Mouse (Mus musculus) heart, adult 9 months (tissue): ENCODE results near the gene Slc25a24.

ENCODE experiments used
- DNase-seq, 2 experiments: peaks; one replicate each; pipeline ENCODE4 v3.0.0; 2022; ENCODE audit warnings: low spot score in 2 of 2

The Slc25a24 gene

DNA sequence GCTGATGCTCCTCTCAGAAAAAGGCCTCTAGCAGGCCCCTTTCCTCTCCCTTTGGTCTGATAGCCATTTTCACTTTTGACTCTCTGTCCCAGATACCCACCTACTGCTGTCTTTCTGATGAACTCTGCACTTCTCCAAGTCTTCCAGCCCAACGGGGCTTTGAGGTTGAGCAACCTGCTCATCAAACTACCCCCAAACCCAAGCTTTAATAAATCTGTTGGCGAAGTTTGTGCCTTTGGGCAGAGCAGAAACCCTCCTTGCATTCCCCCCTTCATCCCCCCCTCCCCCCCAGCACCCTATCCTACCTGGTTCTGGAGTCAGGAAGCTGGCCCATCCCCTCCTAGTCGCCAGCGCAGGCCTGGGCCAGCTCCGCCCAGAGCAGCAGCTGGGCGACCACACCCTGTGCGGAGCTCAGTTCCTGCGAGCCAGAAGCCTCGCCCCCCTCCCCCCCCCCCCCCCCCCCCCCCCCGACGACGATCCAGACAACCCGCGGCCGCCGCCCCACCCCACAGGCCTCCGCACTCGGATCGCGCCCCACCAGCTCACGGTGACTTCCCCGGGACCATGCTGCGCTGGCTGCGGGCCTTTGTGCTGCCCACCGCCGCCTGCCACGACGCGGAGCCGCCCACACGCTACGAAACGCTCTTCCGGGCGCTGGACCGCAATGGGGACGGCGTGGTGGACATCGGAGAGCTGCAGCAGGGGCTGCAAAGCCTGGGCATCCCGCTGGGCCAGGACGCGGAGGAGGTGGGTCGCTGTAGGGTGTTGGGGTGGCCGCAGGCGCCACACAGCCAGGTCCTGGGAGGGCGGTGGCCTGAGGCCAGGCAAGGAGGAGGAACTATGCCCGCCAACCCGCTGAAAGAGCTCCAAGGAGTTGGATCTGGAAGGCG is at the start of gene Slc25a24:
Gene Slc25a24 (plus strand): TSS at position 509 of the 890 bp plus-strand sequence.
- DNase-seq, result peak; percentile 47 to 52

DNA sequence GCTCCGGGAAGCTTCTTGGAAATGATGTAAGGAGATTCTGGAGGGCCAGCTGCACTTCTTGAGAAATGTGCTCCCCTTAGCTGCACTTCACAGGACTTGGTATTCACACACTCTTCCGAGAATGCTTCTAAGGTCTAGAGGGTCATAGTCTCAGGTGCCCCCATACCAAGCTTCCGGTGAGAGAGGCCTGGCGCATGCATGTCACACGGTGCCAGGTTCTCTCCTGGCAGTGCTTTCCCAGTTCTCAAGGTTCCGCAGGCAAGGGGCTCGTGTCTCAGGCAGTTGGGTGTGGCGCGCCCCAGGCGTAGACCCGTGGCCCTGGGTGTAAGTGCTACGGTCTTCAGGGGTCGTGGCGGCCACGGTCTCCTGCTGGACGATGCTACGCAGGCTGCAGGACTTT is 42.8 kb upstream of the Slc25a24 start, which contains the start of gene Slc25a54:
Gene Slc25a54 (plus strand): TSS at position 301 of the 400 bp plus-strand sequence.
- DNase-seq, result no peak

DNA sequence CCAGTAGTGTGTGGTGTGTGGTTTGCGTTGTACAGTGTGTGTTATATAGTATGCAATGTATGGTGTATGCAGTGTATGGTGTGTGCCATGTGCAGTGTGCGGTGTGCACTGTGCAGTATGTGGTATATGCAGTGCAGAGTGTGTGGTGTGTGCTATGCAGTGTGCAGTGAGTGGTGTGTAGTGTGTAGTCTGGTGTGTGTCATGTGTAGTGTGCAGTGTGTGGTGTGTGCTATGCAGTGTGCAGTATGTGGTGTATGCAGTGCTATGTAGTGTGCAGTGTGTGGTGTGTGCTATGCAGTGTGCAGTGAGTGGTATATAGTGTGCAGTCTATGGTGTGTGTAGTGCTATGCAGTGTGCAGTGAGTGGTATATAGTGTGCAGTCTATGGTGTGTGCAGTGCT is 38.5 kb upstream of the Slc25a24 start:
- no peak for DNase-seq

DNA sequence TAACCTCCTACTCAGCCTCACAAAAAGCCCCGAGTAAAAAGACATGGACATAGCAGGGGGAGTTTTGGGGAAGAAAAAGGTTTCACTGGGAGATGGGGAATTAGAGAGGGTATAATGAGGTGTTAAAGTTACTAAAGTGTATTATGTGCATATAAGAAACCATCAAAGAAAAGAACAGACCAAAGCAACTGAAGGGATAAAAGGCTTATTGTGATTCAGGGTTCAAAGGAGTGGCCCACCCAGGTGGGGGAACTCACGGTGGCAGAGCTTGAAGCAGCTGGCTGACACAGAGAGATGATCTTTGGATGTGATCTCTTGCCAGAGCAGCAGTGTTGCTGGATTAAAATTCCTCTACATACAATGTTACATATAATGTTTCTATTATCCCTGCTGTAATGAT is 34.5 kb upstream of the Slc25a24 start:
- no peak for DNase-seq

DNA sequence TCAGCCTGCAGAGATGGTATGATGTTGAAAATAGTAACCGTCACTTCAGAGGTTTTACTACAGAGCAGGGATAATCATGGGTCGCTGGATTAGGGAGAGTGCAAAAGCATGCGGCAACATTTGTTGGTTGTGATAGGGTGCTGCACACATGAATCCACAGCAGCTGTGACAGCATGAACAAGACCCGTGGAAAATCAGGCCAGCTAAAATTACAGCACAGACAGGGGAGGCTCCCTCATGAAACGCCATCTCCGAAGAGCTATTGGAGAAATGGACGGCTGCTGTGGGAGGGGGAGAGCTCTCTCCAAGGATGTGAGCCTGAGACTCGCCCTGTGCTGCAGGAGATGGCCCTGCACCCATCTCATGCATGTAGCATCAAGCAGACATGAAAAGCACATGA is 18.2 kb upstream of the Slc25a24 start:
- no peak for DNase-seq

DNA sequence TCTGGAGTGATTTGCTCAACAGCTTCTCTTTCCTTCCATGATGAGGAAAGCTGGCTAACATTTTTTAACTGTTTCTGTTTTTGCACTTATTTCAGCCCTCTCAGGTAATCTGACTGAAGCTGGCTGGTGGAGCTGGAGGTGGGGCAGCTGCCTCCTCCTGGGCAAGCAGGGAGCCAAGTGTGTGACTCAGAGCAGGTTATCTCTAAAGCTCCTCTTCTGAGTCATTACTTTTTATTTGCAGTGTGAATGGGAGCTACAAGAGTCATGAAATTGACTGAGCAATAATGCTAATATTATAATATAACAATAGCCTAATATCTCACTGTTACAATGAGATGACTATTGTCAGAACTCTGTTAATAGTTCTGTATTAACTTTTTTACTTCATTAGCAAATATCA is 5.8 kb upstream of the Slc25a24 start:
- DNase-seq, result no peak

DNA sequence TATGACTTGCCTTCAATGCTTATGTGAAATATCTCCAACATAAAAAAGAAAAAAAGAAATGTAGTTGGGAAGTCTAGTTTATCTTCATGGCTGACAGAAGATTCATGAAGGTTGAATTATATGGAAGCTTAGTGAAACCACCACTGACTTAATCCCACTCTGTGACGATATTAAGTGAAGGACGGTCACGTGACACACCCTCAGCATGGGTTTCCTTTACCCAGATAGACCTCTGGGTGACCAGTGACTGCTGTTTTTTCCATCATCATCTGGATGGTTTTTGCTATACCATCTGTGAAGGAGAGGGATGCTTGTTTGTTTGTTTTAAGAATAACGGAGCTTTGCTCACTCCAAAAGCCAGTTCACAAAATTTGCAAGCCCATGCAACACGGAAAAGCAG is 3.4 kb upstream of the Slc25a24 start:
- DNase-seq, result no peak

DNA sequence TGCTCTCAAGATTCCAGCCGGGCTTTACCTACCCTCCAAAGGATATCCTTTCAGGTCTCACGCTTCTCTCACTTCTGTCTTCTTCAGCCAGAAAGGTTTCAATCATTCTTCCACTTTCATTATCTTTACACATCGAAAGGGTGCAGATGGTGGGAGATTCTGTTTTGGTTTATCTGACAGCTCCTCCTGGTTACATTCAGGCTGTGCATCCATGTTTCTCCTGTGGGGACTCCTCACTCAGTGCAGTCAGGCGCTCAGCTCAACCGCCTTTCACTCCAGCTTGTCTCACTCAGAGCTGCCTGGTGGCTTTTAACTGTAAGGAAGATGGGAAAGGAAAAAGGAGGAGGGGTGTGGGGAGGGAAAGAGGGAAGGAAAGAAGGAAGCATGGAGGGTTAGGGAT is 3.0 kb upstream of the Slc25a24 start:
- no peak for DNase-seq

DNA sequence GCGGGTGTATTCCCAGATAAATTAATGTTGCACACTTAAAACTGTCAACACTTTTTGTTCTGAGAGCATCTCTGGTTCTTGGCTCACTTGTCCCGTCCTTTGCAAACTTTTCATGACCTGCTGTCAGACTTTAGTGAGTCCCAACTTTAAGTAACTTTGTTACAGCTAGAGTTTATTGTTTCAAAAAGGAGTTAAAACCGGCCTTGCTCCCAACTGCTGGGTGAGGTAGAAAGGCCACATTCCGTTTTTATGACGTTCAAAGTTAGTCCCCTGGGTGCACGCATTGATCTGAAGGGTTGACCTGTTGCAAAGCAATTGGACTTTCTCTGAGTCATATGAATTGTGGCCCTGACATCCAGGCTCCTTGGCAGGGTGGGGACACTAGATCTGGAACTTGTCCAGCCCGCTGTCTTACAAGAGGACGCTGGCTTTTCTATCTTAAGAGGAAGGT is 607 bp downstream of the Slc25a24 start:
- DNase-seq, result peak; percentile 49 to 74

DNA sequence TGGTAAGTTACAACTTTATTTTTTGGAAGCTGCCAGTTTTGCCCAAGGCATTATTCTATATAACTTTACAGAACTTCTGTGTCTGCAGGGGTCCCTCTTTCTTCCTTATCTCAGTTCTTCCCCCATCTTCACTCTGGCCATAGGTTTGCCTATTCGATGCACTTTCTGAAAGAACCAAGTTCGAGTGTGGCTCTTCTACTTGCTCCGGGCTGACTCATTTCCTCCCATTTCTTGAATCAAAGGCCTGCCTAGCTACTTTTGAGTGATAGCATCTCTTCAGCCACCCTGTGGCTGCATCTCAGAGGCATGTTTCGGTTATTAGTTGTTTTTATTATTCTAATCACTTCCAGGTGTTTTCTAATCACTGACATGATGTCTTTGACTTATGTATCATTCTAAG is 1.1 kb downstream of the Slc25a24 start:
- DNase-seq, result peak in 1 of 2 experiments; percentile 13

DNA sequence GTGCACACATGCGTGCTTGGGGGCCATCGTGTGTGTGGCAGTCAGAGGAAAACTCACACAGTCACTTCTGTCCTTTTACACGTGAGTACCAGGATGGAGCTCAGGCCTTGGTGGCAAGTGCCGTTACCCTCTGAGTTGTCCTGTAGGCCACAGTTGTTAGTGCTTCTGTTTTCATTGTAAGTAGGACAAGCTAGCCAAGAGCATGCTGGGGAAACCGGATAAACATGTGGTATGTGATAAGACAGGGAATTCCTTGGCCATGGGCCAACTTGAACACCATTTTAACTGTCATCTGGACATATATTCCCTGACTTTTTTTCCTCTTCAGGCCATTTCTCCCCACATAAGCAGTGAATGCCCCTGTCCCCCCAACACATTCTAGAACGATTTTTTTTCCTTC is 2.6 kb downstream of the Slc25a24 start:
- DNase-seq, result no peak

DNA sequence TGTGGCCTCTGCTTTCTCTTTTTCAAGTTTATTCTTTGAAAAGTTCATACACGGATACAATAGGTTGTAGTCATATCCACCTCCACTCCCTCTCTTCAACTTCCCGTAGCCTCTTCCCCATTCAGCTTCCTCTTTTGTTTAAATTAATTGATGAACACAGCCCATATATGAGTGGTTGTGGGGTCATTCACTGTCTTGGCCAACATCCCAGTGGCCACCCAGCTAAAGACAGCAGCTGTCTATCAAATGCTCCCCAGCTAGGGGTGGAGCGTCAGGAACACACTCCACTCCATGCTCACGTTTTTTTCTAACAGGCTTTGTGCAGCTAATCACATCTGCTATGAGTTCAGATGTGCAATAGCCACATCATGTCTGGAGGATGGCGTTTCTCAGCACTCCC is 6.8 kb downstream of the Slc25a24 start:
- no peak for DNase-seq

DNA sequence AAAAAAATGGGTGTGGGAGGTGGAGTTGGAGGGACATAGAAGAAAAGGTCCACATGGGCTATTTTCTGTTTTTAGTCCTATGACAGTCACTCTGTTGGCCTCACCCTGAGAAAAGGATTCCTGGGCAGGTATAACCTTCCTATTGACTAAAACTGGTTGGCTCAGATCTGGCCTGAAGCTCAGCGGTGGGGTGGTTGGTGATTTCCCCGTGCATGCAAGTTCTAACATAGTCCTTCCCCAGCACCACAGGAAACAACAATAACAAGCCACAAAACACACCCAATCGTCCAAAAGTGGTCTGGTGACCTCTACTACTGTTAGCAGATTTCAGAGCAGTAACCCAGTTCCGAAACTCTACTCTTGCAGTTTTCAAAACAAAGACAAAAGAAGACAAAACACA is 10.0 kb downstream of the Slc25a24 start:
- no peak for DNase-seq

DNA sequence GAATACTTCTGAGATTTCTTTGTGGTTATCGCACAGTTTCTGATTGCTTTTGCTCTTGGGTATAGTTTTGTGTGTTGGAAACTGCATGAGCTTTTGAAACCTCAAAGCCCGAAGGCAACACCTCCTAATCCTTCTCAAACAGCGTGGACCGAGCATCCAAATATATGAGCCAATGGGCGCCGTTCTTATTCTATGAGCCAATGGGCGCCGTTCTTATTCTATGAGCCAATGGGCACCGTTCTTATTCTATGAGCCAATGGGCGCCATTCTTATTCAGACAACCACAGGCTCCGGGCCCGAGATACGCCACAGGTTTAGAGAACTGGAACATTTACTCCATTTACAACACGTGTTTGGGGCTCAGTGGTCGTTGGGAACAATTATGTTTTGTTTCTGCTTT is 11.1 kb downstream of the Slc25a24 start:
- no peak for DNase-seq

DNA sequence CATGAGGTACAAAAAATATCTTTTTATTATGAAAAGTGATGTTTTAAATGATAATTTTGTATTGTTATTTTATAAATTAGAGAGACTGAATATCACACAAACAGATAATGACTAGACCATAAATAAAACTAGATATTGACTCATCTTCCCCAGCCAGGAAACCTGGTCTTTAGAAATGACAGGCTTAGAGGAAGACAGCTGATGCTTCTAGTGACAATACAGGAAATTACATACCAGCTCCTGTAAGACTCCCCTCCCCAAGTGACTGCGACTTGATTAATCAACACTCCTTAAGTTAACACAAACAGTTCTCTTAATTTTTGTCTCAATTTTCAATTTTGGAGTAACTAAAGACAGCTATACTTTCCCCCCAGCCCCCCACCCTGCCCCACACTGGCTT is 12.4 kb downstream of the Slc25a24 start:
- DNase-seq, result no peak

DNA sequence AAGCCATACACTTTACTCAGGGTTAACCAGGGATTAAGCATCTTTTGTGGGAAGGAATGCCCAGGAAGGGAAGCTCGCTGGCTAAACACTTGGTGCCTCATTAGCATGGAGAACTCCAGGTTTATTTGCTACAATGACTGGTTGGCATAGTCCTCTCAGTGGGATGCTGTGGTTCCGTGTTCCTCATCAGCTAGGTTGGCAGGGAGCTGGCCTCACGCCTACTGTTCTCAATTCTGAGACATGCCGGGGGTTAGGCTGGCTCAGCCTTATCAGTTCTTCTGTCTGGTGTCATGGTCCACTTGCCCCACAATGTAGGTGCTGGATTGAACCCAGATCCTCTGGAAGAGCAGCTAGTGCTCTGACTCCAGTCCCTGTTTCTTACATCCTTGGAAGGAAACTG is 29.6 kb downstream of the Slc25a24 start:
- no peak for DNase-seq

DNA sequence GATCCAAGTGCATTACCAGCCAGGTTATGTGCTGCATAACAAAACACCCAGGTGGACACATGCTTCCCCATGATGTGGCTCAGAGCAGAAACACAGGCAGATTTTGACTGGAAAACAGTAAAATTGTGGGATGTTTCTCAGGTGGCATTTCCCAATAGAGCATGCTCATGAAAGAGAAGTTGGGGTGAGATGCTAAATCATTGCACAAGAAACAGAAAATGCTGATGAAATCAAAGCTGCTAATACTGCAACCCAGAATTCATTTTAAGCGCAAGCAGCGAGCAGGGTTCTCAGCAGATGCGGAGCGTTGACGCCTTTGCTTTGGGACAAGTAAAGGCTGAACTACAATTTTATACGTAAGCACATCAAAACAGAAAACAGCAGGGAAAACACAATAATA is 30.5 kb downstream of the Slc25a24 start:
- DNase-seq, result no peak

DNA sequence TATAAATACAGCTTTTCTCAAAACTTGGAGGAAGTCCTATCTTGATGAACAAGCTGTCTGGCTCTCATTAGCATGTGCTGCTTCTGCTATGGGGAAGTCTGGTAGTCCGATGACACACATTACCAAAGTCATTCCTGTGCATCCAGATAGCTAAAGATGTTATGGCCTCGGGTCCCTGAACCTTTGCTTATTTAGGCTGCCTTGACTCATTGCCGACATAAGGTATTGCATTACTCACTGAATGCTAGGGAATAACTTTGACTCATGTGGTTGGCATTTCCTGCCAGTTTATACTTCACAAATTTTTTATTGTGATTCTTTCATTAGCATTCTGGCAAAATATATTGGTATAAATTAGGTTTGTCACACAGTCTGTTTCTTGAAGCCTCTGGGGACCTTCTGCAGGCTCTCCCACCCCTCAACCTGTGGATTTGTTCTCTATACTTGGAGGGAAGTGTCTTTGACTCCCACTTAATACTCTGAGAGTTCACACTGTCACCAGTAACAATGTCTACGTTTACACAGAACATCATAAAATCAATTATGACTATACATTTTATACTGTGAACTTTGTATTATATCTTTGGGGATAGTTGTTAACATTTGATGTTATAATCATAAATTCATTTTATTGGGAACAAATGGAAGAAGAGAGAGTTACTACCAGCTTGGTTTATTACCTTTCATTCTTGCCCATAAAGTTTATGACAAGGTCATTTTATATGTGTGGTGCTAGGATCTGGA is 33.1 kb downstream of the Slc25a24 start:
- no peak for DNase-seq

DNA sequence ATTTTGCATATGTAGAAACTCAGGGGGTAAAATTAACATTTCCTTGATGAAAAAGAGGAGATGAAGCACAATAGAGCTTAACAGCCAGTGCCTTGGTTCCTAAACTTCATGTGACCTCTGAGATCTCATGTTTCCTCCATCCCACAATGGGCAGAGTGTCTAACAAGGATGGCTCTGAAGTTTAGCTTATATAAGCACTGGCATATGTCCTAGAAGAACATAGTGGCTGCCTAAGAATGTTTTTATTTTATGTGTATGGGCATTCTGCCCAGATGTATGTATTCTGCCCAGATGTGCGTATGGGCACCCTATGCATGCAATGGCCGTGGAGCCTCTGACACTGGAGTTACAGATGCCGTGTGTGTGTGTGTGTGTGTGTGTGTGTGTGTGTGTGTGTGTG is 34.5 kb downstream of the Slc25a24 start:
- no peak for DNase-seq

DNA sequence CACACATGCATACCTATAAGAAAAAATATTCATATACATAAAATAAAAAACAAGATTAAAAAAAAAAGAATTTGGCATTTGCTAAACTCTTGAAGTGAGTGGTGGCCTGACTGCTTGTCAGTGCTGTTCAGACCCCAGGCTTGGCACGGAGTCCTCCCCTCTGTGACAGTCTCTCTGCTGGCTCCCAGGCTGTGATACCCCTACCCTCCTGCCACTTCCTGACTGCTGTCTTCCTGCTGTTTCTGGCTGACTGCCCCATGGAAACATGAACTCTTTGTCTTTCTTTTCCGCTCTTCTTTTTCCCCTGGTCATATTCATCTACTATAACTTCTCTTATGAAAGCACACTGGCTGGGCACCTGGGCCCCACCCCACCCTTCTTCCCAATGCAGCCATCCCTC is 41.1 kb downstream of the Slc25a24 start:
- DNase-seq, result no peak

DNA sequence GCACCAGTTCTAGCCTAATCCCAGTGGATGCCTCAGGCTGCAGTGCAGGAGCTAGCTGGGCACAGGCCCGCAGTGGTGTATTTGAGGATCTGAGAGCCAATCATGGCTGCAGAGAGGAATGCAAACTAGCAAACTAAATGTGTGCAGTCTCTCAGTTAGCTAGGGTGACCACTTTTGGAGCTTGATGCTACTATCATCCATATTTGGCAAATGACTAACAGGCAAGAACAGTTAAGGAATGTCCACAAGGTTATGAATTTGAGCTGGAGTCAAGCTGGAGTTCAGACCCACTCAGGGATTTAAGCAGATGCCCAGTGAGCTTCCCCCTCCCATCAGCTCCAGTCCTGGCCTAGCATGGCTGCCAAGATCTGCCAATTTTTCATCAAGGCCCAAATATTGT is 41.7 kb downstream of the Slc25a24 start:
- DNase-seq, result no peak

DNA sequence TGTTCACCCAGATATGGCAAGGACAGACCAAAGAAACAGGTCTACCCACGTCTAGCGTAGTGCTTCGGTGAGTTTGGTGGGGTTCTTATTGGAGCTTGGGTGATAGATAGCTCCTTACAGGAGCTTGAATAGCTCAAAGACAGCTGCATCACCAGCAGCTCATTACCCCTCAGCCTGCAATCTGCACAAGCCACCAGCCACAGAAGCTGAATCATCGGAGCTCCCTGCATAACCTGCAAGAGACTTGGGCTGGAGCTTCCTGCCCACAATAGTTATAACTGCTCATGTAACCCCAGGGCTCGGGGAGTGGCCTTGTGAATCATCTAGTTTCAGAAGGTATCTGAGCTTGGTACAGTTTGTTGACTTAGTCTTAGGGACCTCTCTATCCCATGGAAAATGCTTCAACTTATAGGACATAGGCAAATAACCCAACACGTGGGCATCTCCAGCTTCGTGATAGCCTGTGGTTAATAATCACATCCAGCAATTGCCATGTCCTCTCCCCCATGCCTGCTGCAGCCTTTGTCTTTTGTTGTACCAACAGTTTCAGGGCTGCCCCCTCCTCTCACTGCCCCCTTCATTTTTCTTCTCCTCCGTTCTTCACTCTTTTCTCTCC is 42.4 kb downstream of the Slc25a24 start:
- DNase-seq, result no peak

DNA sequence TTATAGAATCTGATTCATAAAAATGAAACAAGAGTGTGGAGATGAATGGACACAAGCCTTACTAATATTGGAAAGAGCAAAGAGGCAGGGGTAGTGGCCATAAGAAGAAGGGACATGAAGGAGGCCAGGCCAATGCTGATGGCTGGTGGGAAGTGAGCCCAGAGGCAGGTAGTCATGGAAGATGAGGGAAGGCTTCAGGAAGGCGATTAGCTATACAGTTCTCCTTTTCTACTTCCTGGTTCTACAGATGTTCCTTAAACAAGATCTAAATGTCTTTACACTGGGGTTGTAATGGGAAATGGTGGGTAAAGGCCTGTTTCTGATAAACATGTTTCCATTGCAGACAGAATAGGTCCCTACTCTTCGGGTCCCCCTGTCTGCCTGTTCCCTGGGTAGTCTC is 46.2 kb downstream of the Slc25a24 start:
- DNase-seq, result no peak
